Mouse (Mus musculus): ENCODE data around the gene Arhgef3.

Arhgef3 gene

DNA sequence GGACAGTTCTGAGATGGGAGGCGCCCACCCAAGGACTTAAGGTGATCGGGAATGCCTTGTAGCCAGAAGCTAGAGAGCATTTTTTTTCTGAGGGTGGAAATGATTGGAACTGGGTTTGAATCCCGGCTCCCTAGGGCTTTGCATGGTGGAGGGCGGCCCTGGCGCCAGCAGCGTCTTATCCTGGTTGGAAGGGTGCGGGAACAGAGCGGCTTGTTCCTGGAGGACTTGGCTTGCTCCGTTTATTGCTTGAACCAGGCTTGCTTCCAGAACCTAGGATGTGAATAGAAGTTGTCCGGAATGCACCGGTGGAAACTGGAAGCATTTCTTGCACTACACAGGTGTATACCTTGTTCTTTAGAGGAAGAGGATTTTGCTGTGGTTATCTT lies 569 bp downstream of the Arhgef3 start:
- DNase-seq (ENCODE audit: low spot score) = no peak

DNA sequence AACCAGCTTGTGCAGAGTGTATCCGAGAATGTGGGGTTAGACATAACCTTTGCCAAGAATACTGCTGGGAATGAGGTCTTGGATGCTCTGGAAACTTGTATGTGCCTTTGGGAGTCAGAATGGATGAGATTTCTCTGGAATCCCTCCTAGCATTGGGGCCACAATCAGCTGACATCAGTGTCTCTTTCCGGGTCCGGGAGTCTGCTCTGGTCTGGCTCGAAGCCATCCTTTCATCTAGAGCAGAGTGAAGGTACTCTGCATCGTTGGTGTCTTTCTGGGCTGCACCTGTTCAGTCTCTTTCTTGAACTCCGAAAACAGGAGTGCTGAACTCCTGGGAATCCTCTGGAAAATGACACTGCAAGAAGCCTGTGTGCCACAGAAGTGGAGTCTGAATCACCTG lies 1.3 kb downstream of the Arhgef3 start:
- no peak for DNase-seq (ENCODE audit: low spot score)

DNA sequence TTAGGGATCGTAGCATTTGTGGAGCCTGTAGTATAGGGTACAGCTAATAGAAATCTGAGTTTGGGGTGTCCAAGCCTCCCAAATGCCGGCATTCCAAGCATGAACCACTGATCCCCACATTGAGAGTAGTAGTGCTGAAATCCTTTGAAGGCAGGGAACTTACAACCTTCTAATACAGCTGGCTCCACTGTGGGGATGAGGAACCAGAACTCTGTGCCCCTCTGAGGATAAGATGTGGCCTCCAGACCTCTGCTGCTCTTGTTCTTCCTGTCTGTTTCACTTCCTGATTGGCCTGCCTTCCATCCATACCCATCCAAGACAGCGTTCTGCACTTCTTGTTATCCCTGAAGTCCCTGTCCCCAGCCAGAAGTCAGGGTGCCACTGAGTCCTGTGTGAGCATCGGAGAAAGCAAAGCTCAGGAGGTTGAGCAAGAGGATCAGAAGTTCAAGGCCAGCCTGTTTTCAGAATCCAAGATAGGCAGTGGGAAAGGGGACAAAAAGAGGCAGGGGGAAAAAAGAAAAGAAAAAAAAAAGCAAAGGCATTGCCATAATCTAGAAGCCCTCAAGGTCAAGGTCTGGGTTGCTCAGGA lies 2.0 kb downstream of the Arhgef3 start:
- no peak for DNase-seq (ENCODE audit: low spot score)

DNA sequence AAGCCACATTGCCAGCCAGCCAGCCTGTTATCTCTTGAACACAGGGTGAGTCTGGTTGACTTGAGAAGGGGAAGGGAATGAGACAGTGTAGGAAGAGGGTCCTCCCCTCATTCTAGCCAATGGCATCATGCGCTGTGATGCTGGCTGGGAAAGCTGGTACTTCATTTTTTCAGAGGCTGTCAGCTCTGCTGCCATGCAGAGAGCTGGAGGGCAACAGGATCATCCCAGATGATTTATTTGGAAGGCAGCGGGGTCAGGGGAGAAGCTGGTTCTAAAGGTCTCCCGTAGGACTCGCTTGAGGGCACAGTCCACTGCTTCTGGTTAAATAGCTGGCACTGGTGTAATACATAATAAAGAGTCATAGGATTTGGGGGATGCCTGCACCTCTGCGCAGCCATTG lies 3.8 kb downstream of the Arhgef3 start:
- no peak for DNase-seq (ENCODE audit: low spot score)

DNA sequence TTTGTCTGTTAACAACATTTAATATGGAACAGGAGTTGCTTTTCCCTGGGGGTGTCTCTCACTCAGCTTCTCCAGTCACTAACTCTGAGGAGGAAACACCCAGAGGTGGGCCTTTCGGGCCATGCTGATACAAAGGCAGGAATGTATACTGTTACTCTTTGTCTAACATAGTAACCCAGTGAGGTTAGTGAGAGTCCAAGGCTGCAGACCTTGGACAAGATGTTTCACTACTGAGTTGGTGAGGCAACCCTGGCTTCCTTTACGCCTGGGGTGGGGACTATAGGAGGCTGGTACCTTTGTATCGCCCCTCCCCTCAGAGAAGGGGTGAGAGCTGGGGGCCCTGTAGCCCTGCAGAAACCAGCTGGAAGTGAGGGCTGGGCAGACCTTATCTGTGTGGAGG lies 7.9 kb downstream of the Arhgef3 start:
- DNase-seq (ENCODE audit: low spot score) = no peak

DNA sequence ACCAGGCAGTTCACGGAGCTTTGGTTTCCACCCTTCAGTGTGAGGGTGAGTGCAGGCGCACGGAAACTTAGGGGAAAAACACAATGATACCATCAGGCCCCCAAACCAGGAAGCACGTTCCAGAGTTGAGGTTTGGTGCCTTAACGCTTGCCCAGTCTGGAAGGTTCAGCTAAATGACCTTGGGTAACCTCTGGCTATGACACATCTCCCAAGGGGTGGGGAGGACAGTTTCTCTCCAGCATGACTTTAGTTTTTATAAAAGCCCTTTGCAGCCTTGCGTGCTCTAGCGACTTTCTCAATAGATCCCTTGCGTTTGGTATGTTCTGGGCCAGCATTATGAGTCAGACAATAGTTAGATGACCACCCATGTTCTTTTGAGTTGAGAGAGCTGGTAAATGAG lies 8.8 kb downstream of the Arhgef3 start:
- no peak for DNase-seq (ENCODE audit: low spot score)

DNA sequence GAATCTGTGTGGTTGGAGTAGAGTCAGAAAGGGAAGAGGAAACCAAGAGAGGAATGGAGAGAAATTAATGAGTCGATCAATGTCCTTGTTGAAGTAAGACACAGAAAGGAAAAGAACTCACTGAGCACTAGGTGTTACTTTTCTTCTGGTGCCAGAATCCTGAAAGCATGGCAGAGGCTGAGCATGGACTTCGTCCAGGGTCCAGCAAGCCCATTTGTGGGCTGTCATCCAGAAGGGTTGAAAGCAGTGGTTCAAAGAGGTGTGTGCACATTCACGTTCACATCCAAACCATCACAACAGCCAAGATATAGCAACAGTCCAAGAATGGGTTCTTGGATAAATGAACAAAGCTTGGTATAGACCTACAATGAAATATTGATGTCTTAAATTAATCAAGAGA lies 15.3 kb downstream of the Arhgef3 start:
- DNase-seq (ENCODE audit: low spot score) = no peak

DNA sequence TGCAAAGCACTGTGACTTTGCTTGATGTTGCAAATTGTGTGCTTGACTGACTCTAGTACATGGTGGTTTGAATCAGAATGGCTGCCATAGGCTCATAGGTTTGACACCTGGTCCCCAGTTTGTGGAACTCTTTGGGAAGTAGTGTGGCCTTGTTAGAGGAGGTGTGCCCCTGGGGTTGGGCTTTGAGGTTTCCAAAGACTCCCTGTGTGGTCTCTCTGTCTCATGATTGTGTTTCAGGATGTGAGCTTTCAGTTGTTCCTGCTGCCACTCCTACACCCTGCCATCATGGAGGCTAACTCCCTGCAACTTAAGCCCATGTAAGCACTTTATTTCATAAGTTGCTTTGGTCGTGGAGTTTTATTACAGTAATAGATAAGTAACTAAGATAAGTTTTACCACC lies 16.0 kb downstream of the Arhgef3 start:
- no peak for DNase-seq (ENCODE audit: low spot score)

DNA sequence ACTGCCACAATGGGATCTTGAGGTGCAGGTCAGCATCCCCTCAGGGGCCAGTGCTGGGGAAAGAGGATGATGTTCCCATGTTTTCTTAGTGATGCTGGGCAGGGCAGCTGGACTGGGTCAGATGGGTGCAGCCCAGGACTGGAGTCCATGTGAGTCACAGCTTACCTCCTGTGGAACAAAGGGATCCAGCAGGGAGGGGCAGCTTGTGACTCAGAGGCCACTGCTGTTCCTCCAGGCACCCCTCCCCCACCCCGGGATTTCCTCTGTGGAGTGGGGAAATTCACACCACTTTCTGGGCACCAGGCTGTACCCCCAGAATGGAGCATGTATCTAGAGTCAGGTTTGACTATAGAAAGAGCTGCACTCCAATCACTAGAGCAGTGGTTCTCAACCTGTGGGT lies 16.8 kb downstream of the Arhgef3 start:
- no peak for DNase-seq (ENCODE audit: low spot score)

DNA sequence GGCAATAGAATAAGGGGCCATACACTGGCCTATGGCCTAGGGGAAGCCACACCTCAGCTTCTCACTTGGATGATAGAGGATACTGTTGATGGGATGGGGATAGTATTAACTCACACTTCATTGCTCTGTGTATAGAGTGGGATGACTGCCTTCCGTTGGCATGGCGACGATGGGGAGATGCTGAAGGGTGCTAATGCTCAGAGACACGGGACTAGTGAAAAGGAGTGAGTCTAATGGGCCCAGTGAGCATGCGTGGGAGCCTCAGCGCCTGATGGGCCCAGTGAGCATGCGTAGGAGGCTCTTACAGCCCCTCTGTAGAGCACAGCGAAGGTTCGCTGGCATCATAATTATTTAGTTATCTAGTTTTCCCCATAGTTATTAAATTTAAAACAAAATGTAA lies 24.2 kb downstream of the Arhgef3 start:
- DNase-seq (ENCODE audit: low spot score) = no peak

DNA sequence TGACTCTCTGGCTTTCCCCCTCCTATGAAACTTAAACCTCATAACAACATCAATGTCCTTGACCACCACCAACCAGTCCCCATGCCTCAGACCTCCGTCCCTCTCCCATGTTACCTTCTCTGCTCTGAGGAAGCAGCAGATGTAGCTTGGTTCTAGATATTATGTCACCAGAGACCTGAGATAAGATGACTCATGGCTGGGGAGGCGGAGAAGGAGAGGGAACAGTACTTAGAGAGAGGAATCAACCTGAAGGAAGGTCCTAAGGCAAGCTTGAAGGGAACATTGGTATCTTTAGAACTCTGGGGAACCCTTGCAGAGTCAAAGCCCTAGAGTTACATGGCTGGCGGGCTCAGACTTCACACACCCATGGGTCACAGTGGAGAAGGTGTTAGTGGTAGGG lies 25.3 kb downstream of the Arhgef3 start:
- no peak for DNase-seq (ENCODE audit: low spot score)

DNA sequence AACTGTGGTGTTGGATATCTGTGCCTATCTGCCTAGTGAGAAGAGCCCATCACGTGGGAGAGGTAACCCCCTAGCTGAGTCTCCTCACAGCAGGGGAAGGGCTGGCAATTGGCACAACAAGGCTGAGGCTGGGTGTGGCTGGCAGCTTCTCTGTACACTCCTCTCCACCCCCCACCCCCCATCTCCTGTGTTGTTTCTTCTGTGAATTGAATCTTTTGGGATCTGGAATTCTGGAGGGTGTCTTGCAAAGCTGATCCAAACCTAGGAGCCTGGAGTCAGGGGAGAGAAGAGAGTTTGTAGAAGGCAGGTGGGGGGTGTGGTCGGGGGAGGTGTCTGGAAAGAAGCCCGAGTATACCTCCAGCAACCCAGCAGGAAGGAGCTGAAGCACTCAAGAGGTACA lies 26.8 kb downstream of the Arhgef3 start:
- DNase-seq (ENCODE audit: low spot score) = no peak

DNA sequence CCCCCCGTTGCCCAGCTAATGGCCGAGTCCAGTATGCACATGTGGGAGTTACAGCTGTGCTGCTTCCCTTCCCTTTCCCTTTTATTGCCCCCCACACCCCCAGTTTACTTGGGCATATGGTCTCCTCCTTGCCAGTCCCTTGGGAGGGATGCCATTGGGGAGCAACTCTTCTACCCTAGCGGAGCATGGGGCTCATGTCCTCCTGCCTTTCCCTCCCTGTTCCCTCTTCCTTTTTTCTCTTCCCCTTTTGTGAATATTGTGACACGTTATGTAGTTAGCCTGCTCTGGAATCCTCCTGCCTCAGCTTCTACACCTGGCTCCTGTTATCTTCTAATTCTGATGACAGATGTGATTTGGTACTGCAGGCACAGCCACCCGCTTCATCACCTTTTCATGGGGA lies 28.0 kb downstream of the Arhgef3 start:
- DNase-seq (ENCODE audit: low spot score) = no peak

DNA sequence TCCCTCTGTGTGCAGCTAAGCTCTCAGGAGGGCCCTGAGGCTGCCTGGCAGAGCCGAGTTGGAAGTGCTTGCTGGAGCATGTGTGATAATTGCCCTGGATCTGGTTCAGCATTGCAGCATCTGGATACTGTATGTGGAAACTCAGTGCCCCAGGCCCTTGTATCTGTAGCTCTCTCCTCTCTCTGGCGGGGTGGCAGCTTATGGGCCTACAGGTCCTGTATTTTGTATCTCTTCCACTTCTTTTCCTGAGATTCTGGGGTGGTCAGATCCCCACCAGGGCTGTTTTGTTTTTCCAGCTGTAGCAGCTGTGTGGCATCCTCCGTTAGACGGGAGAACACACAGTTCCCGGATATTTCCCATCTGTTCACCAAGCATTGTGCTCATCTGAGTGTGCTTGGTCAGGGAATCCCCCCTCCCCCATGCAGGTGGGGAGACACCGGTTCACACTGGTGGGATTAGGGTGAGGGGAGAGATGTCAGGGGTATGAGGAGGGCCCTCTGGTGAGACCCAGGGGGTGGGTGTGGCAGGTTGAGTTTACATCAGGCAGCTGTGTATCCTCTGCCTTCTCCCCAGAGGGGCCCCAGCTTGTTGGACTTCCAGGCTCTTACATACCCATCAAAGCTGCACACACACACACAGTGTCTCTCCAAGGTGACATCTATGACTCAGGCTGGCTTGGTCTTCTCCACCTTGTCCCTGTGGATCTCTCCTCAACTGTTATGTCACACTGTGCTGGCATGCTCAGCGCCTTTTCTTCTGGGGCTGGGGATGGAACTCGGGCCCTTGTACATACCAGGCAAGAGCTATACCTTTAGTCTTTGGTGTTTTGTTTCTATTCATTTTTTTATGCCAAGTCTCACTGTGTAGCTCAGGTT lies 30.7 kb downstream of the Arhgef3 start:
- DNase-seq (ENCODE audit: low spot score) = no peak

DNA sequence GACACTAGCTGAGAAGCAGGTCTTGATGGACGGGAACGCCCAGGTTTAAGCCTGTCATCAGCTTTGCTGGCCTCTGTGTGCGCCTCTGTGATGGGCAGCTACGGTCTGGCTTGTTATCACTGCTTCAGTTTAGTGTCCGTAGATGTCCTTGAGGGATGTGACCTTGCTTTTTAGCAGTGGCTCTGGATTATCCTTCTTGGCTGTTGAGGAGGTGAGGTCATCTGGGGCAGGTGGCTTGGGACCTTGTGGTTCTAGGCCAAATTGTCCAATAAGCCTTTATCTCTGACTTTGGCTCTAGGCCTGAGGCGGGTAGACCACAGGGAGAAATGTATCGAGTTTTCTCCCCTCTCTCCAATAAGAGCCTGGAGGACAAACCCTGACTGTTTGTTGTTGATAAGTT lies 33.0 kb downstream of the Arhgef3 start:
- no peak for DNase-seq (ENCODE audit: low spot score)

DNA sequence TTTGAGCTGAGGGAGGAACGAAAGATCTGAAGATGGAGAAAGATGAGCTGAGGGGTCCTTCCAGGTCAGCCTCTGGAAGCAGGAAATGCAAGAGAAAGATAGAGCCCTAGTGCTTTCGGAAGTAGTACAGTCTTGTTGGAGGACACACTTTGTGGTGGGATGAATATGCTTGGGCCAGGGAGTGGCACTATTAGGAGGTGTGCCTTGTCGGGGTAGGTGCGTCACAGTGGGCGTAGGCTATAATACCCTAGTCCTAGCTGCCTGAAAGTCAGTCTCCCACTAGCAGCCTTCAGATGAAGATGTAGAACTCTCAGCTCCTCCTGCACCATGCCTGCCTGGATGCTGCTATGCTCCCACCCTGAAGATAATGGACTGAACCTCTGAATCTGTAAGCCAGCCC lies 34.7 kb downstream of the Arhgef3 start:
- no peak for DNase-seq (ENCODE audit: low spot score)

DNA sequence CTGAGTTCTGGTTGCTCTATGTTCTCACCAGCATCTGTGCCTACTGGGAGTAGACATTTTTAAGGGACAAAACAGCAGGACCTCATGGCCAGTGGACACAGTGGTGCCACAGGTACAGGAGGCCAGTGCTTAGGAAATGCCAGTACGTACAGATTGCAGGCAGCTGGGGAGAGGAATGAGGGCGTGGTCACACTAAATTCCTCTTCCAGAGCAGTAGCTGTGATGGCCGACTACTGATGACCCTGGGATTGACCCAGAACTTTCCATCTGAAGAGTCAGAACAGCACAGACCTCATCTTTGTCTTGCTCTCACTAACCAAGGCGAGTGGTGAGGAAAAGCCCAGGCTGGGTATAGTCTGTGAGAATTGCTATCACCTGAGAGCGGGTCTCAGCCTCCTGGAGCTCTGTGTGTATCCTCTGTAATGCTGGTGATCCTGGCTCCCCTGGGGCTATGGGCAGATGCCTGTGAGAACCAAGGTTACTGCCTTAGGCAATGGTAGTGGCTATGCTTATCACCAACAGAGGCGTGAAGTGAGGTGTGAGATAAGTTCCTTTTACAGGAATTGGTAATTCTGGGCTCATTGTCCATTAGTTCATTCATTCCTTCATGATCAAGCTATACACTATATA lies 35.4 kb downstream of the Arhgef3 start:
- DNase-seq (ENCODE audit: low spot score) = no peak

DNA sequence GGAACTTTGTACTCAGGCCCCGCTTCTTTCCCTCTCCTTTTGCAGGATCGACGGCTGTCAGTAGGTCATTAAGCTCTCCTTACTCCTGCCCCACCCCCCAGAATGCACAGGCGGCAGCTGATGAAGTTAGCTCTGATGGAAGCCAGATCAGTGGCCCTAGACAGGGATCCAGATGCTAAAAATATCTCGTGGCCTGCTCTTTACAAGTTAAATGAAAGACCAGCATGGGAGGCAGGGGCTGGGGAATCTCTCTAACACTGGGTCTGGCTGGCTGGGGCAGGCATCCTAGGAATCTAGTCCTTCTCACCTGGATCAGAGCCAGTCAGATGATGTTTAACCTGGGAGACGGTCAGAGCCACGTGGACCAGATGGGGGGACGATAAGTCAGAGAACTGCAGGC lies 36.7 kb downstream of the Arhgef3 start:
- DNase-seq (ENCODE audit: low spot score) = no peak

DNA sequence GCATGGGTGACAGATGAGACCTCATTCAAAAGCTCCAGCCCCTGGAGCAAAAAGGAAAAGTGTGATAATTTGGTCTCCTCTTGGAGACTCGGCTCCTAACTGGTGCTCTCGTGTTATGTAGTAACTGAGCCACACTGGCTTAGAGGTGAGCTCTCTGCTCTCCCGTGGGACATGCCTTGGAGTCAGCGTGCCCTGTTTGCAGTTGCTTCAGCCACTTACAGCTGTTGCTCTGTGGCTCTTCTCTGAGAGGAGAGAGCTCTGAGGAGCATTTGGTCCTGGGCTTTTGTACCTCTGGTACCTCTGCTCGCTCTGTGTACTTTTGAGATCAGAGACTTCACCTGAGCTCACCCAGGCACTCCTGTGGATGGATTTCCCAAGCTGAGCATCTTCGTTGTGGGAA lies 40.4 kb downstream of the Arhgef3 start:
- DNase-seq (ENCODE audit: low spot score) = no peak

DNA sequence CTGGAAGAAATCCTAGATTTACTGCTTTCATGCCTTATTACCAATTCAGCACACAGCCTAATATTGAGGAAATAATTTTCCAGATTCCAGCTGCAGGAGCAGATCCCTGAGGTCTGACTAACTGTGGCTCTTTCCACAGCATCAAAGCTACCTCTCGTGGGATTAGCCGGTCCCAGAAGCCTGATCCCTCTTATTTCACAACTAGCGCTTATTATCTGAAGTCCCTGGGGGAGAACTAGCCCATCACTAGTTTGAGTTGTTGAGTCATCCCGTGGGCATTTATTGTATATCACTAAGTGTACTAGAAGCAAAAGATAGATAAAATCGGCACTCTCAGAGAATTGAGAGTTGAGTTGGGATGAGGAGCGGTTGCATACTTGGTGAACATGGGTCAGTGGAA lies 41.3 kb downstream of the Arhgef3 start:
- no peak for DNase-seq (ENCODE audit: low spot score)

DNA sequence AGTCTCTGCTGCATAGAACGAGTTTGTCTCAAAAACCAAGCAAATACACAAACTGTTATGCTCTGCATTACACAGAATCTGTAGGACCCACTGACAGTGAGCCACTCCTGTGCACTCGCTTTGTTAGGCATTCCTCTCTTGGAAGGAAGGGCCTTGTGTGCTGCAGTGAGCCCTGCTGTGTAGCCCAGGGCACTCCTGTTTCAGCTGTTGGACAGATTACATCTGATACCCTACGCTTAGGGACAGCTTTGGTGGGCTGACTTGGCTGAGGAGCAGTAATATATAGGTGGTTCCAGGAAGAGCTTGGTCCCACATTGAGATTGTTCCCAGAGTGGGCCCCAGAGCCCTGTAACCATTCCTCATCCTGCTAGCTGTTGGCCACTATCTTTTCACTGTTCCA lies 43.4 kb downstream of the Arhgef3 start:
- no peak for DNase-seq (ENCODE audit: low spot score)

DNA sequence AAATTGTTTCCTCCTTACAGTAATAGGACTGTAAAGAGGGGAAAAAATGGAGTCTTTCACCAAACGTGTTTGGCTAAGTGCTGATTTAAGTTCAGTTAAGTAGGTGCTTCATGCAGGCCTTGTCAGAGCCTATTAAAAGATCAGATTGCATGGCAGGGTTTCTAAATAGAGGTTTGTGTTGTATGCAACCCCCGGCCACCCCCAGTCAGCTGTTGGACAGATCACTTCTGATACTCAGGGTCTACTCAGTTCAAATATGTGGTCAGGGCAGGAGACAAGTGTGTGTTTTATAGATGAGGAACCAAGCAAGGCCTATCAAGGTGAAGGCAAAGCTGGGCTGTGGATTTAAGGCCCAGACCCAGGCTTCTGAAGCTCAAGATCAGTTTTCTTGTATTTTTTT lies 44.1 kb downstream of the Arhgef3 start:
- DNase-seq (ENCODE audit: low spot score) = no peak

DNA sequence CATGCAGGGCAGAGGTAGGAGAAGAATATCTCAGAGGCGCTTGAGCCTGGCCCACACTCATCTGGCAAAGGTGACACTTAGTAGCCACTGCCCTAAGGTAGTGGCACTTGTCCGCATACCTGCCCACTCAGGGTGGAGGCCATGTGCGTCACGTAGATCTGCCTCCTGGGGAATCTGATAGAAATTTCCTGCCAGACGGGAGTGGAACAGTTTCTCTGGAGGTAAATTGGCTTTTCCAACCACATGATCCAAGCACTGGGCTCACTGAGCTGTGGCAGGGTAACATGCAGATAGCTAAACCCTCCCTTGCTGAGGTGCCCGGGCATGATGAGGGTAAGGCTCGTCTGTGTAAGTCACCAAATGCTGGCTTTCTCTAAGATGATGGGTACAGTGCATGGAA lies 46.1 kb downstream of the Arhgef3 start:
- no peak for DNase-seq (ENCODE audit: low spot score)

DNA sequence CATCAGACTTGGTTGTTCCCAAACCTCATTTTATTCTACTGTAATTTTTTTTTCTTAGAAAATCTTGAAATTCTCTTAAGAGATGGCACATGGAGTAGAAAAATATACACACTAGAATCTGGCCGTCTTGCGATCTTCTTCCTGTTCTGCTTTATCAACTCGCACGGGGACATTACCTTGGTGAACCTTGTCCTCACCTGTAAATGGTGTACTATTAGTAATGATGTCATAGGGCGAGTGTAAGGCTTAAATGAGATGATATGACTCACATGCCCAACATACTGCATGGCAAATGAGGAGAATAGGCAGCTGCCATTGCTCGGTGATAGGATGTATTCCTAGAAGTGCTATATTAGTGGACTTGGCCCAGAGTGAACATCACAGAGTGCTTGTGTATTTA lies 49.9 kb downstream of the Arhgef3 start:
- DNase-seq (ENCODE audit: low spot score) = no peak

Measured in c-Kit-positive CD71-positive TER-119-positive erythroid progenitor cells, embryonic 14.5 days (primary cell).